Mouse (Mus musculus): Measurements from ENCODE around the gene Gm42420. TPM values are rescaled to one million over a fixed set of nuclear protein-coding genes. Genes with fewer than 3 reads are reported as not detected.

Gm42420 gene
- total RNA-seq, 2 experiments from 2014 or later: 0.79 TPM; not detected in 1

- DNase-seq (ENCODE audit: extremely low spot score in 1 of 2, low spot score in 2 of 2): no peak
- Histone ChIP-seq H3K27ac (no peak overlapping the region), H3K4me3 (no peak overlapping the region)
- intact Hi-C loops (cut with DNase I): loop anchor here (5.0 kb wide), 1 partner anchor 172 kb away; no protein-coding TSS in a partner anchor
- TF ChIP-seq CTCF (IDR thresholded peaks at IDR 0.05): peak; percentile 49
Observed at GRCm38 (mm10) chr6:39610207-39610606, 24.7 kb downstream of the Gm42420 start.

GRCm38 (mm10) chr6:39611296-39611695 is 25.7 kb downstream of the Gm42420 start:
- Histone ChIP-seq H3K4me3 (no peak overlapping the region), H3K27ac (no peak overlapping the region)
- intact Hi-C loops (cut with DNase I): loop anchor here (5.0 kb wide), 1 partner anchor 171 kb away; no protein-coding TSS in a partner anchor
- no peak for DNase-seq (ENCODE audit: extremely low spot score in 1 of 2, low spot score in 2 of 2)
- no peak for TF ChIP-seq CTCF (IDR thresholded peaks at IDR 0.05)

Other genes with a start within 250 kb of the Gm42420 start
- gene Slc37a3, start 208.1 kb upstream of the Gm42420 start, total RNA-seq (2021): 10 to 100 TPM; 68.1 to 73.1 TPM
- gene Rab19, start 204.6 kb upstream of the Gm42420 start, total RNA-seq (2021): not detected
- 100 to 1,000 TPM; 132 to 136 TPM for gene Mkrn1, start 165.3 kb upstream of the Gm42420 start, total RNA-seq (2021)
- gene Dennd2a, start 27.9 kb upstream of the Gm42420 start, total RNA-seq (2021): 10 to 100 TPM; 23.2 to 25.3 TPM
- gene Adck2, start 11.9 kb upstream of the Gm42420 start, total RNA-seq (2021): 10 to 100 TPM; 26.6 to 29.1 TPM
- gene Ndufb2, start 6.8 kb downstream of the Gm42420 start, total RNA-seq (2021): 100 to 1,000 TPM; 162 to 183 TPM
- 100 to 1,000 TPM; 119 to 123 TPM for gene Braf, start 139.7 kb downstream of the Gm42420 start, total RNA-seq (2021)
- gene Mrps33, start 225.2 kb downstream of the Gm42420 start, total RNA-seq (2021): 100 to 1,000 TPM in 1 of 2 experiments, 10 to 100 TPM in 1; 91.5 to 104 TPM